Mouse (Mus musculus) G1E-ER4 (cell line): ENCODE results near the gene Sema3f. TPM values are rescaled to one million over a fixed set of nuclear protein-coding genes. Genes with fewer than 3 reads are reported as not detected.

Source experiments
- GATA1 ChIP-seq: IDR thresholded peaks from one replicate; pipeline ENCODE4 v1.8.0; 2012; ENCODE audit warnings: low read length, inconsistent platforms
- polyA plus RNA-seq: library from polyadenylated mRNA; stranded (reverse); fragments of >175 nt; gene quantifications from 2 replicates; pipeline ENCODE4 v1.2.3, GENCODE M21; 2012

Gene Sema3f
- polyA plus RNA-seq, 1 experiment, result 0.05 TPM

DNA sequence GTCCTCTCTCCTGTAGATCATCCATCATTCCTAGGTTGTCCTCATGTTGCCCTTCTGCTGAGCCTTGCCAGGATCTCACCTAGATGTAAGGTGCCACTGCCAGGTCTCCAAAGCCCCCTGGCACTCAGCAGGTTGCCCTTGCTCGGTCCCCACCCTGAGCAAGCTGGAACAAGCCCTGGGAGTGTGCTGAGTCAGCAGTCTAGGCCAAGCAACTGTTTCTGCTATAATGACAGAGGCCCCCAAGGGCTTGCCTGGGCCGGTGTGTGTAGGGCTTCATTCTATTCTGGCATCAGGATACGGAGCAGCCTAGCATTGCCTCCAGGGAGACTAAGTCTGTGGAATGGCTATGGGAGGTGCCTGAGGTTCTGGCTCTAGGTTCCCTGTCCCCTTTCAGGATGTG, 49.5 kb downstream of the Sema3f start:
- TF ChIP-seq GATA1, result no peak

DNA sequence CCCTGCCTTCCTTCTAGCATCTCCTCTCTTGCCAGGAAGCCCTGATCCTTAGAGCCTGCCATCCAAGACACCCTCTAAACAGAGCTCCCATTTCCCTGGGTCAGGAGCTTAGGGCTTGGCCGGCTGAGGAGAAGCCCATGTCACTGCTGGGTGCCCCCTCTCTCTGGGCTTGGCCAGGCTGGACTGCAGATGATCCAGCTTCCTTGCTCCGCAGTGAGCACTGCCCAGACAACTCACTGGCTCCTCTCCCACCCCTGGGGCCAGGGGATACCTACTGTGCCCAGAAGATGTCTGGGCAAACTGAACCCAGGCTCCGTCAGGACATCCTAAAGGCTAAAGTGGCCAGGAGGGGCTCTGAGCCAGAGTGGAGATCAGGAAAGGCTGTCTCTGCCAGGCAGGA, 50.3 kb downstream of the Sema3f start:
- no peak for TF ChIP-seq GATA1

DNA sequence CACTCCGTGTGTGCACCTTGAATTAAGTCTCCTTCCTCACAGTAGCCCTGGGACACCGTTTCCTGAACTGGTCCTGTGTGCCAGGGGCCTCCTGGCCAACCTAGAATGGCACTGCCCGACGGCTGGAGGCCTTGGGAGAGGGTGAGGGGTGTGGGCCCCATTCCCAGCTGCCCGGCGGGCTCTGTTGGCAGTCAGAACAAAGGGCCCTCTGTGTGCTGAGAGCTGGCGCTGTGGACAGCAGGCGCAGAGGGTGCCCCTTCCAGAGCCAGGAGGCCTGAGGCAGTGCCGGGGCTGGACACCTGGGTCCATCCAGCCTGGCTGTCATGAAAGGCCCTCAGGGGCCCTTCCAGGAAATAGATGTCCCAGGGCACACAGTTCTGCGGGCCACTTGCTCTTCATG, 50.7 kb downstream of the Sema3f start:
- no peak for TF ChIP-seq GATA1

DNA sequence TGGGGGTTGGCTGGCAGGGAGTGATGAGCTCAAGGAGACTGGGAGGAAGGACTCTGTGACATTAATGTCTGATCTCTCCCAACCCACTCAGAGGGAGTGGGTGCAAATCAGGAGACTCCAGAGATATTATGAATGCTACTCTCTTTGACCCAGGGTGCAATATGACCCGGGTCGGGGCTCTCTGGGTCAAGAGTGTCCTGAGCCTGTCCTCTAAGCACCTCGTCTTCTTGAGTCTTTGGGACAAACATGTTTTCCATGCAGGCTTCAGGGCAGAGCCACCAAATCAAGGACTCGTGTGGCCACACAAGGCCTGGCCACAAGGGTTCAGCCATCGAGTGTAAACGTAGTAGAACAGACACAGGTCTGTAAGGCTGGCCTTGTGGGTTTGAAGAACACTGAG, 52.2 kb downstream of the Sema3f start:
- no peak for TF ChIP-seq GATA1

GRCm38 (mm10) chr9:107657144-107657543, 53.1 kb downstream of the Sema3f start:
- no peak for TF ChIP-seq GATA1

- no peak for TF ChIP-seq GATA1
Measured at GRCm38 (mm10) chr9:107654585-107654984, 55.7 kb downstream of the Sema3f start.

DNA sequence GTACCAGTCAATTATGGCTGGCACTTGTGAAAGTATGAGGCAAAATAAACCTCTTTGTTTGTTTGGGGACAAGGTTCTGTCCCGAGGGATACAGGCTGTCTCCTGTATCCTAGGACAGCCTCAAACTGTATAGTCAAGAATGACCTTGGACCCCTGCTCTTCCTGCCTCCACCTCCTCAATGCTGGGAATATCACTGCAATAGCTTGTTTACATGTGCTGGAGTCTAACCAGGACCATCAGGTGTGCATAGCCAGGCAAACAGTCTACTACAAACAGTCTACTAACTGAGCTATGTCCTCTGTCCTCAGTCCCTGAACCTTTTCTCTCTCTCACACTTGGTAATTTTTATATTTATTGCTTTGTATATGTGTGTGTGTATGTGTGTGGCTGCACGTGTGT, 56.8 kb downstream of the Sema3f start:
- TF ChIP-seq GATA1, result no peak

- no peak for TF ChIP-seq GATA1
Measured at GRCm38 (mm10) chr9:107650708-107651481, 59.4 kb downstream of the Sema3f start.

DNA sequence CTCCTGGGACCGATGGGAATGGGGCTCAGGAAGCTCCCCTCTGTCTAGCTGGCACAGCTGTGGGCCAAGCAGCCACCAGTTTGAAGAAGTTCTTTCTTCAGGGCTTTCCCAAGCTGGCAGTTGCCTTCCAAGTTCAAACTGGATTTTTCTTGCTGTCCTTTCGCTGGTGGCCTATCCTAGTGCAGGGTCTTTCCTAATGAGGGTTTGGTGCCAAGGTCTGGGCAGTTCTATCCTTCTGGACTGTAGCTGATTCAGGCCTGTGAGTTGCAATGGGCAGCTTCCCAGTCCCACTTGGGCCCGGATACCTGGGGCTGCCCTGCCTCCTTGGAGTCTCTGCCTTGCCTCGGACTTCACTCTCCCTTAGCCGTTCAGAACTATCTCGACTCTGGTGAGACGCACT, 60.0 kb downstream of the Sema3f start:
- TF ChIP-seq GATA1, result no peak

- no peak for TF ChIP-seq GATA1
Measured at GRCm38 (mm10) chr9:107648767-107649166, 61.5 kb downstream of the Sema3f start.

DNA sequence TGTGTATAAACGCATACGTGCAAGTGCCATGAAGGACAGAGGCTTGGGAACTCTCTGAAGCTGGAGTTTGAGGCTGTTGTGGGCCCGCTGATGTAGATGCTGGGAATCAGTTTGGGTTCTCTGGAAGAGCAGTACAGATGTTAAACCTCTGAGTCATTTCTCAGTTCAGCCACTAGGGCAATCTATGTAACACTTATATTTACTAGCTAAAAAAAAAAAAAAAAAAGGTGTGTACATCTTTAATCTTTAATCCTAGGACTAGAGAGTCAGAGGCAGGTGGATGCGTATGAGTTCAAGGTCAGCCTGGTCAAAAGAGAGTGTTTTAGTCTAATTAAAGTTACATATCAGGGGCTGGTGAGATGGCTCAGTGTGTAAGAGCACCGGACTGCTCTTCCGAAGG, 63.3 kb downstream of the Sema3f start:
- TF ChIP-seq GATA1, result no peak

DNA sequence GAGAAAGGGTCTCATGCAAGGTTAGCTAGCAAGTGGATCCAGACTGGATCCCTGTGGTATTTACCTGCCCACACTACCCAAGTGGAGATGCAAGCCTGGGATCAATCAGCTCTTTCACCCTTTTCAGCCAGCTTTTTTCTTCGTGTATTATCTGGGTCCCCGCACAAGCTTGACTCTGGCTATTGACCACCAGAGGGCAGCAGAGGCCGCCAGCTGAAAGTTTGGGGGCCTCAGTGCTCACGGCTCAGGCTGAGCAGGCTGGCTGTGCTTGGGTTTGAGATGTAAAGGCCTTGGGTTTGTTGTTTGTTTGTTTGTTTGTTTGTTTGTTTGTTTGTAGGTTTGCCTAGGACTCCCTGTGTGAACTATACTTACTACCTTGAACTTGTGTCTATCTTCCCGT, 64.7 kb downstream of the Sema3f start:
- no peak for TF ChIP-seq GATA1

DNA sequence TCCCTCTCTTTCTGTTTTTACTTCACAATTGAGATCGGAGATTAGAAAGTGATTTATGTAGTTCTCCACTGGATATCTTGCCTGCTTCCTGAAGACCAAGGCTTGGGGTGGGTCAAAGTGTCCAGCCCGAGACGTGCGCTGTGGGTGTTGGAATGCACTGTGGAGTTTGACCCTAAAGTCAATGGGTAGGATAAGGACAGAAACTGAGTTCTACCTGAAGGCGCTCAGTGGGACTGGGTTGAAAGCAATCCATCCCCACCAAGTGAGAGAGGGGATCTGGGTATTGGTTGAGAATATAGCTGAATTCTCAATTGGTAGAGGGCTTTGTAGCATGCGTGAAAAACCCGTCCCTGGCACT, 65.1 kb downstream of the Sema3f start:
- TF ChIP-seq GATA1, result no peak

DNA sequence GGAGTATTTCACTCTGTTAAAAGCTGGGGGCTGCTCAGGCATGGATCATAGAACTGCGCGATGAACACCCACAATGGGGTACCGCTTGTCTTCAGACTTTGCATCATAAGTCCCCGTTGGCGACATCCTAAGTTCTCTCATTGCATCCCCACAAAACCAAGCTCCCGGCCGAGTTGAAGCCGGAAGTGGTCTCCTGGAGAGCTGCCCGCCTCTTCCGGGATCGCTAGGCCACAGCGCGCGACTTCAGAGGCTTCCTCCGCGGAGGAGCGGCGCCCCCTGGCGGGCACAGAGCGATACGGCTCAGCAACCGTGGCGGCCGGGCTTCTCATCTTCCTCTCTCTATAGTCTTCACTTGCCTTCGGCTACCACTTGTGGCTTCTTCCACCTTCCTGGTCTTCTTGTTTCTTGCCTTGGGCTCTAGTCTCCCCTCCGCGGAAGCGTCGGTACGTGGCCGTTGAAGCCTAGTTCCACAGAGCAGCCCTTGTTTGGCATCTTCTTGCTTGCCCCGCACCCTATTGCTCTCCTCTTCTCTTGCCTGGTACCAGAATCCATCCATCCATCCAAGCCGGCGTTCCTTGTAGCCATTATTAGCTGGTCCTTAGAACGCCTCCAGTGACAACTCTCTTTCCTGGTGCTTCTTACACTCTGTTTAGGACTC, 65.7 kb downstream of the Sema3f start:
- no peak for TF ChIP-seq GATA1

GRCm38 (mm10) chr9:107643544-107644214, 66.6 kb downstream of the Sema3f start:
- TF ChIP-seq GATA1, result no peak

DNA sequence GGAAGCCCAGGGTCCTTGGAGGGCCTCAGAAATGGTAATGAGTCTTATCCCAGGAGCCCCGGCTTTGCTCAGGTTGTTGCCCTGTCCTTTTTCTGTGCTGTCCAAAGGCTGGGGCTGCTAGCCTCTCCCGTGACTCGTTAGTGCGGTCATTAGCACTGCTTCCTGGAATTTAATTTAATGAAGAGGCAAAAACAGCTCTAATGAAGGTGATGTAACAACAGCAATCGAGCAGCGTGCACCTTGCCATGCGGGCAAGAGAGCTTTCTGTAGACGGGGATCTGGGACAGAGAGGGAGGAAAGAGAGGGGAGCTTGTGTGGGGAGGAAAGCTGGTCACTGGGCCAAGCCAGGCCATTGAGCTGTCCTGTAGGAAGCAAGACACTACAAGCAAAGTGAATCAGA, 68.6 kb downstream of the Sema3f start:
- TF ChIP-seq GATA1, result no peak
